Mouse (Mus musculus) adrenal gland, postnatal 4 days (tissue): ENCODE results near the gene Ehd4. TPM values are rescaled to one million over a fixed set of nuclear protein-coding genes. Genes with fewer than 3 reads are reported as not detected.

ENCODE experiments used
- DNase-seq, 2 experiments: peaks; one replicate each; pipeline ENCODE4 v3.0.0; 2021 to 2022; ENCODE audit warnings: low spot score in 2 of 2, mixed read lengths in 2 of 2
- long read RNA-seq, 2 experiments: library from polyadenylated mRNA; stranded (forward); transcript quantifications; one replicate each; pipeline ENCODE4 v2.0.0; 2021
- total RNA-seq, 2 experiments: library from RNA; stranded (reverse); gene quantifications; 2 replicates each; pipeline ENCODE4 v1.2.3; 2021

The Ehd4 gene
- total RNA-seq: 10 to 100 TPM; 46.6 to 47.0 TPM
- long read RNA-seq, experiment 1, transcript Ehd4-201 (6 exons, 3,730 nt): major isoform, 38 of 52 reads
- long read RNA-seq, experiment 1, partial matches to known transcripts: 2 of 52 reads
- long read RNA-seq, experiment 1, other reads (novel, unspliced or antisense): 12 of 52 reads
- long read RNA-seq, experiment 2, transcript Ehd4-201 (6 exons, 3,730 nt): major isoform, 96 of 120 reads
- long read RNA-seq, experiment 2, partial matches to known transcripts: 7 of 120 reads
- long read RNA-seq, experiment 2, other reads (novel, unspliced or antisense): 17 of 120 reads

DNA sequence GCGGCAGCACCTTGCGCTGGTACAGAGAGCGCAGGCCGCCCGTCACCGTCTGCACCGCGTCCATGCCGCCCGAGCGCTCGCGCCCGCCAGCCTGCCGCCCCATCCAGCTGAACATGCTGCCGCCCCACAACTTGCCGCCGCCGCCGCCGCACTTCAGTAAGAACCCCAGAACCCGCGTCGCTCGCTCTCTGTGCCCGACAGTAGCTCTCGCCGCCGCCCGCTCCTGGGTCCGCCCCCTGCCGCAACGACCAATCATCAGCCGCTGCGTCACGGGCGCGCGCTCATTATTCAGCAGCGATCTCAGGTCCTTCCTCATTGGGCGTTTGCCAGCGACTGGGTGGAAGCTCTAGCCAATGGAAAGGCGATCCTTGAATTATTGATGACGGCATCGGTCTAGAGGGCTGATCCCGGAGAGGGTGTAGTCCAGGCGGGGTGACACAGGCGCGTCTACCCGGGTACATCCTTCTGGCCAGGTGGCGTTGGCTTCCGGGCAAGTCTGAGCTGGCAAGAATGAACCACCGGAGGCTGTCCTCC, at the start of gene Ehd4:
Ehd4 (minus strand) TSS at position 246 of the 534 bp plus-strand sequence.
- DNase-seq: peak; percentile 98

DNA sequence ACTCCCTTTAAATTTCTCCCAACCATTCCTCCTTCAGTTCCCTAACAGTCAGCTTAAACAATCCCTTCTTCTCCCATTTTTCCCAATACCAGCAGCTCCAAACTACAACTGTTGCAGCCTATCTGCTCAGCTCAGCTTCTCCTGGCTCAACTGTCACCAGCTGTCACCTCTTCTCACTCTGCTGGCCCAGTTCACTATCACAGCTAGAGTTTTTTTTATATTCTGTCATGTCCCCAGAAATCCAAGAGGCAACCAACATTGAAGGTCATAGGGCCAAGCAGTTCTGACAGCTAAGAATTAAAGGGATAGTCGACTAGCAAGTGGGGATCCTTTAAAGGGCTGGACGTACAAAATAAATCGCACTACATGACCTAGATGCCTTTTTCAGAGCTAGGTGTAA, 49.3 kb upstream of the Ehd4 start:
- no peak for DNase-seq

DNA sequence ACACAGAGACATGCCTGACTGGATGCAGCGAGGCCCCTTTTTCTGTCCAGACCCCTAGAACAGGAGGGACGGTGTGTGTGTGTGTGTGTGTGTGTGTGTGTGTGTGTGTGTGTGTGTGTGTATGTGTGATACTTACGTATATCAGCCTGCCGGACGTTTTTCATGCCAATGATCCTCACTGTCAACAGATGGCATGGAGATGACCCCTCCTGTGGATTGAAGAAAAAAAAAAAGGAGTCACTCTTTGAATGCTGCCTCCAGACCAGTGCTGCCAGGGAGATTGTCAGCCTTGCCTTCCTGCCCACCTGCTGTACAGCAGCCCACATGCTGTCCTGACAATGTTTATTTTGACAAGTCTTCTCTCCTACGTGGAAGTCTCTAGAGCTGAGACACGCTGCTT, 45.7 kb upstream of the Ehd4 start:
- no peak for DNase-seq

- DNase-seq: no peak
Measured at GRCm38 (mm10) chr2:120188174-120188573, 33.8 kb upstream of the Ehd4 start.

GRCm38 (mm10) chr2:120187583-120187982, 33.2 kb upstream of the Ehd4 start:
- DNase-seq: no peak

GRCm38 (mm10) chr2:120185527-120186276, 31.3 kb upstream of the Ehd4 start:
- DNase-seq: no peak

DNA sequence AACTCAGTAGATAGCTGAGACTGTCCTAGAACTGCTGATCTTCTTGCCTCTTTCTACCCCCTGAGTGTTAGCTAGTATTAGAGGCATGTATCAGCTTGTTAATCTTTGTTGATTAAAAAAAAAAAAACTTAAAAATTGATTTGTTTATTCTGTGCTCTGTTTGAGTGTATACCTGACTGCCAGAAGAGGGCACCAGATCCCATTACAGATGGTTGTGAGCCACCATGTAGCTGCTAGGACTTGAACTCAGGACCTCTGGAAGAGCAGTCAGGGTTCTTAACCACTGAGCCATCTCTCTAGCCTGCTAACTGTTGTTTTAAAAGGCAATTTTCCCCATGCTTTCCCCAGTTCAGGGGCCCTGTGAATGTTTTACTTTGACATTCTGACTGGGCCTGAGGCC, 24.5 kb upstream of the Ehd4 start:
- DNase-seq: no peak

DNA sequence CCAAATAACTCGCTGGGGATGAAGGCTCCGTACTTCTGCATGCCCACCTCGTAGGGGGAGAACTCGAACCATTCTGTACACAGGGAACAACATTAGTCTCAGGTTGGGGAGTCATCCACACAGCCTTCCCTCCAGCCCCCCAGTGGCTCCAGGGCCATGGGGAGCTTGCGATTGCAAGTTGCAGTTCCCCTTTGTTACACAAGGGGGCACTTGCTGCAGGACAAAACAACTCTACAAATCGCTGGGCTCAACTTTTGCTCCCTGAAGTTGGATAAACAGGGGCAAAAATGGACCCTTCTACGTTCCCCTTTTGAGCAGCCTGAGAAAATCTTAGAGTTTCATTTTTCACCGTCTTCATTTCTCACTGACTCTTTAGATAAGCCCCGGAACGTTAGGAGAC, 19.3 kb upstream of the Ehd4 start:
- DNase-seq: peak; percentile 22 to 31

DNA sequence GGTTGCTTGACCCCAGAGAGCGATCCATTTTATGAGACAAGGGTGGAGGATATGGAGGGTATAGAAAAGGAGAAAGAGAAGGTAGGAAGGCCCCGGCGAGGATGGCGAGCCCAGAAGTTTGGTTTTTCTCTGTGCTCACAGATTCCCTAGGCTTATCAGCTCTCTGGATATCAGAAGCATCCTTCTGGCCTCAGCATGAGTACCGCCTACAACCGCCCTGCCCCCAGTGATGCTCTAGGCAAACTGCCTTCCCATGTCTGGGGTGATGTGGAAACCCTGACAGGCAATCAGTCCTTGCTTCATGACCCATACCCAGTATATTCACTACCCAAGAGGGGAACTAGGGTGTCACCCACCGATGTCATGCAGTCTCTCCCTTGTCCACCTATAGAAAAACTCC, 17.0 kb upstream of the Ehd4 start:
- DNase-seq: no peak

GRCm38 (mm10) chr2:120170726-120171125, 16.3 kb upstream of the Ehd4 start:
- DNase-seq: no peak

GRCm38 (mm10) chr2:120169382-120169781, 15.0 kb upstream of the Ehd4 start:
- no peak for DNase-seq

DNA sequence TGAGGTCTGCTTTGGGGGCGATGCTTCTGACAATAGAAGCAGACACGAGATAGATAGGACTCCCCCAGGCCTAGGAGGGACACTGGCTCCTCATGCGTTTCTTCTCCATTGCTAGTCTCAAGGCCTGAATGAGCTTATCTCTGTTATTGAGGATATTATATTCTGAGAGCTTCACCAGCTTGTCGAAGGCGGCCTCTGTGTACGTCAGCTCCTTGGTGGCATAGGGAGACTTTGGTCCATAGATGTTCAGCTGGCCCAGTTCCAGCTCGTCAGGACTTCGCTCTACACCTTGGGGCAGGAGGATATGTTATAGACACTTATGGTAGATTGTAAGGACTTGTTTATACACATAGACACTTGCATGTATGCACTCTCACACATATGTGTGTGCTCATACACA, 13.4 kb upstream of the Ehd4 start:
- no peak for DNase-seq

DNA sequence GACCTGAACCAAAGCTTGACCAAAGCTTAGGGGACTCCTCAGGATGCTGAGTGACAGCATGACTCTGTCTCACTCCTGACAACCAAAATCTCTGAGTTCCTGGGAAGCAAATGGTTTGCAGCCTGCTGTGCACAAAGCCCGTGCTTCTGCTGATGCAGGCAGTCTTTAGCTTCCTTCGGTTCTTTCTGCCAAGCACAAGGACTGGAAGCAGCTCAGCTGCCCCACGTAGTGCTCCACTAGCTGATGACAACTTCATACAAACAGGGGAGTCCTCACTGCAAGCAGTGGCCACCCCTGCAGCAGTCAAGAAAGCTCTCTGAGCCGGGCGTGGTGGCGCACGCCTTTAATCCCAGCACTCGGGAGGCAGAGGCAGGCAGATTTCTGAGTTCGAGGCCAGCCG, 11.1 kb upstream of the Ehd4 start:
- DNase-seq: no peak

- no peak for DNase-seq
Measured at GRCm38 (mm10) chr2:120159434-120159833, 5.0 kb upstream of the Ehd4 start.

- no peak for DNase-seq
Measured at GRCm38 (mm10) chr2:120158846-120159245, 4.4 kb upstream of the Ehd4 start.

DNA sequence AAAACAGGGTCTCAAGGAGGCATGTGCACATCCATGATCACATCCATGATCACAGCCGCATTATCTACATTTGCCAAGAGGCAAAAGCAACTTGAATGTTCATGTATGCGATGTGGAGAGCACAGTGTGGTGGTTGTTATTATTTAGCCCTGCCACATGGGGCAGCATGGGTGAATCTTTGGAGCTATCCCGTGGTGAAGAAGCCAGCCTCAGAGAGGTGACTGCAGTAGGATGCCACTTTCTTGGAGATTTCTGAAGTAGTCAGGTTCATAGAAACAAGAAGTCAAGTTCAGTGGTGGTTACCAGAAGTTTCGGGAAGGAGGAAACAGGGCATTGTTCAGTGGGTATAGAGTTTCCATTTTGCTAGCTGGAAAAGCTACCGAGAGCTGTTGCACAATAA, 3.6 kb upstream of the Ehd4 start:
- no peak for DNase-seq

GRCm38 (mm10) chr2:120157606-120158005, 3.2 kb upstream of the Ehd4 start:
- DNase-seq: no peak

DNA sequence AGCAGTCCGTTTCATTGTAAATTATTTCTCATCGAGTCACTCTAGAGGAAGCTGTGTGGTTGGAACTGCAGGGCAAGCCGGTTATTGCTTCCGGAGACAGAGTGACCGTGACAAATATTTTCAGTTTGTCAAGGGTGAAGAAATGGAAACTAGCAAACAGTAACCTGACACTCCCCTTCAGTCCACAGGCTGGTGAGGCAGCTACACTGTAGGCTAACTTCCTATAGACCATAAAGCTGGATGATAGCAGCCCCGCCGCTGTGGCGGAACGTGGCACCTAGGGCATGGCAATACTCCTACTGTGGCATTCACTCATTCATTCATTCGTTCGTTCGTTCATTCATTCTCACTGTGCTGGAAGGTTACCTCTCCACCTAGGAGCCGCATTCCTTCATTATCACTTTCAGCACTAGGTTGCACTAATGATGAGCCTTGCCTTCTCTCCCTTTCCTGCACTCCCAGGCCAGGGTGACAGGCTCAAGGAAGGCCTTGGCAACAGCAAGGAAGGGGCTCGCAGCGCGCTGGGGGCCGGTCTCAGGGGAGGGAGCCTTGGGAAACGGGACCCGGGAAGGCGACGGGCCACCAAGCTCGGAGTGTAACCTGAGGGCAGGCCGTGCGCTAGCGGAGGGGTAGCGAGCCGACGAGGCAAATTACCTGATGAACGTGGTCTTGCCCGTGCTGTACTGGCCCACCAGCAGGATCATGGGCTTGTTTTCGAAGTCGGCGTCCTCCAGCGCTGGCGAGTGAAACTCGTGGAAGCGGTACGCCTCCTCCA, 633 bp downstream of the Ehd4 start:
- no peak for DNase-seq

GRCm38 (mm10) chr2:120150571-120150970, 3.8 kb downstream of the Ehd4 start:
- no peak for DNase-seq

GRCm38 (mm10) chr2:120149634-120150033, 4.8 kb downstream of the Ehd4 start:
- DNase-seq: no peak

- no peak for DNase-seq
Measured at GRCm38 (mm10) chr2:120147999-120148398, 6.4 kb downstream of the Ehd4 start.

- DNase-seq: no peak
Measured at GRCm38 (mm10) chr2:120147364-120147763, 7.0 kb downstream of the Ehd4 start.
